Mouse (Mus musculus): ENCODE data around the gene Mars. TPM values are rescaled to one million over a fixed set of nuclear protein-coding genes. Genes with fewer than 3 reads are reported as not detected.

Mars gene
- total and polyA plus RNA-seq, 3 experiments, result 36.6 to 47.7 (median 42.6) TPM

DNA sequence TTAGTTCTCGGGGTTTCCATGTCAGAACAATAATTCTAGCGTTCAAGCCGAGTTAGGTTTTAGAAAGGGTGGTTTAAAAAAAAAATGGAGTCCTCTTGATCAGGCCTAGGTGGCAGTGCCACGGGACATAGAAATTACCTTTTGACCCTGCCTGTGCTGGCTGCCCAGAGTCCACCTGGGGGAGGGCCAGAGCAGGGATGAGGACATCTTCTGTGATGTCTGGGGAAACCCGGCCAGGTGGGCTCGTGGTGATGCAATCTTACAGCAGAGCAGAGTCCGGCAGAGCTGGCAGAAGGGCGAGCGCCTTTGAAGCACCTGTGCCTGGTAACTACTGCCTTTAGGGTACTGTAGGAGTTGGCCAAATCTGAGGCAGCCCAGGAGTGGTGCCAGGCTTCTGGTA, 40.6 kb upstream of the Mars start:
- no peak overlapping the region for H3K4me3 ChIP-seq
- WGBS, result 85% methylated on average over 9 of the region's 9 CpGs
- no peak overlapping the region for H3K9ac ChIP-seq (ENCODE audit: low read depth, low read length)
- H3K27ac ChIP-seq, result no peak overlapping the region
- H3K79me2 ChIP-seq (replicated peaks; ENCODE audit: control insufficient read depth, insufficient read depth, low read length), result no peaks in the 10 kb centered on the region
- intact Hi-C loops (cut with DNase I), result loop anchor here (5.0 kb wide), 1 partner anchor 70 kb away; no protein-coding TSS in a partner anchor
- H3K36me3 ChIP-seq (ENCODE audit: control insufficient read depth, insufficient read depth, low read length), result no peaks in the 10 kb centered on the region
- no peak for DNase-seq
- H3K4me1 ChIP-seq (ENCODE audit: control insufficient read depth, insufficient read depth, low read length), result no peaks in the 10 kb centered on the region
- no peak for TF ChIP-seq CTCF (IDR thresholded peaks at IDR 0.05)
- TF ChIP-seq POLR2A (IDR thresholded peaks at IDR 0.05; ENCODE audit: insufficient read depth, low read depth, low read length), result no peak
- no peak for TF ChIP-seq EP300 (IDR thresholded peaks at IDR 0.05; ENCODE audit: insufficient read depth, low read depth, low read length)
- H3K27me3 ChIP-seq (ENCODE audit: control insufficient read depth, insufficient read depth, low read length), result no peaks in the 10 kb centered on the region

DNA sequence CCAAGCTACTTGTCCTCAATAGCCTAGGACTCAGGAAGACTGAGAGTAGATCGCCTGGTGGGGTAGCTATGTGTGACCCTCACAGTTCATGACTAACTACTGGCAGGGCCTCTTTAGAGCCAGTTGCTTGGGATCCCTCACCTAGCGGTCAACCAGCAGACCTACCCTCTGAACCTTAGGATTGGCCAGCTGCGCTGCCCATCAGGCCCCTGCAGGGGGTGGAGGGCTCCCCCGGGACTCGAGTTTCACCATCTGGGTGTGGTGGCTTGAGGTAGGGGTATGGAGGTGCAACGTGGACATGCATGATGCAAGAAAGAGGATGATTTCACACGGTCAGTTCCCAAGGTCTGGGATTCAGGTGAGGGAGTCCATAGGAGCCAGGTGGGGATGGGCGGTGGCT, 40.1 kb upstream of the Mars start:
- H3K4me3 ChIP-seq, result no peak overlapping the region
- DNase-seq, result no peak
- H3K27me3 ChIP-seq (ENCODE audit: control insufficient read depth, insufficient read depth, low read length), result no peaks in the 10 kb centered on the region
- WGBS, result 74% methylated on average over 8 of the region's 8 CpGs
- H3K36me3 ChIP-seq (ENCODE audit: control insufficient read depth, insufficient read depth, low read length), result no peaks in the 10 kb centered on the region
- intact Hi-C loops (cut with DNase I), result loop anchor here (5.0 kb wide), 1 partner anchor 71 kb away; no protein-coding TSS in a partner anchor
- H3K27ac ChIP-seq, result no peak overlapping the region
- H3K4me1 ChIP-seq (ENCODE audit: control insufficient read depth, insufficient read depth, low read length), result no peaks in the 10 kb centered on the region
- TF ChIP-seq CTCF (IDR thresholded peaks at IDR 0.05), result no peak
- no peak for TF ChIP-seq EP300 (IDR thresholded peaks at IDR 0.05; ENCODE audit: insufficient read depth, low read depth, low read length)
- no peak for TF ChIP-seq POLR2A (IDR thresholded peaks at IDR 0.05; ENCODE audit: insufficient read depth, low read depth, low read length)
- H3K79me2 ChIP-seq (replicated peaks; ENCODE audit: control insufficient read depth, insufficient read depth, low read length), result no peaks in the 10 kb centered on the region
- no peak overlapping the region for H3K9ac ChIP-seq (ENCODE audit: low read depth, low read length)

DNA sequence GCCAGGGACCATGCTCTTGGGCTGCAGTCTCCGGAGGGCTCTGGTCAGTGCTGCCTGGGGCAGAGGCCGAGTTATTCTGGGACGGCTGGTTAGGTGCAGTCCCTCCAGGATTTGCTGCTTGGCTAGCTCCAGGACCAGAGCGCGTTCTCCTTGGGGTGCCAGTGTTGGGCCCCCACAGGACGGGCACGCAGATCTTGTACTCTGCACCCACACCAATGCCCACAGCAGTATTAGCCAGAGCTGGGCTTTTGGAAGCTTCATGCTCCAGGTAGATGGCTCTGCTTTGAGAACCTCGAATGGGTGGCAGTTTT, 39.7 kb upstream of the Mars start:
- Histone ChIP-seq H3K4me1 (ENCODE audit: control insufficient read depth, insufficient read depth, low read length) (no peaks in the 10 kb centered on the region), H3K36me3 (ENCODE audit: control insufficient read depth, insufficient read depth, low read length) (no peaks in the 10 kb centered on the region), H3K9ac (ENCODE audit: low read depth, low read length) (no peak overlapping the region), H3K27me3 (ENCODE audit: control insufficient read depth, insufficient read depth, low read length) (no peaks in the 10 kb centered on the region), H3K79me2 (replicated peaks; ENCODE audit: control insufficient read depth, insufficient read depth, low read length) (no peaks in the 10 kb centered on the region), H3K4me3 (no peak overlapping the region), H3K27ac (no peak overlapping the region)
- WGBS, result 84% methylated on average over 8 of the region's 8 CpGs
- intact Hi-C loops (cut with DNase I), result loop anchor here (5.0 kb wide), 1 partner anchor 71 kb away; no protein-coding TSS in a partner anchor
- DNase-seq, result no peak
- TF ChIP-seq POLR2A (IDR thresholded peaks at IDR 0.05; ENCODE audit: insufficient read depth, low read depth, low read length) (no peak), EP300 (IDR thresholded peaks at IDR 0.05; ENCODE audit: insufficient read depth, low read depth, low read length) (no peak), CTCF (IDR thresholded peaks at IDR 0.05) (no peak)

DNA sequence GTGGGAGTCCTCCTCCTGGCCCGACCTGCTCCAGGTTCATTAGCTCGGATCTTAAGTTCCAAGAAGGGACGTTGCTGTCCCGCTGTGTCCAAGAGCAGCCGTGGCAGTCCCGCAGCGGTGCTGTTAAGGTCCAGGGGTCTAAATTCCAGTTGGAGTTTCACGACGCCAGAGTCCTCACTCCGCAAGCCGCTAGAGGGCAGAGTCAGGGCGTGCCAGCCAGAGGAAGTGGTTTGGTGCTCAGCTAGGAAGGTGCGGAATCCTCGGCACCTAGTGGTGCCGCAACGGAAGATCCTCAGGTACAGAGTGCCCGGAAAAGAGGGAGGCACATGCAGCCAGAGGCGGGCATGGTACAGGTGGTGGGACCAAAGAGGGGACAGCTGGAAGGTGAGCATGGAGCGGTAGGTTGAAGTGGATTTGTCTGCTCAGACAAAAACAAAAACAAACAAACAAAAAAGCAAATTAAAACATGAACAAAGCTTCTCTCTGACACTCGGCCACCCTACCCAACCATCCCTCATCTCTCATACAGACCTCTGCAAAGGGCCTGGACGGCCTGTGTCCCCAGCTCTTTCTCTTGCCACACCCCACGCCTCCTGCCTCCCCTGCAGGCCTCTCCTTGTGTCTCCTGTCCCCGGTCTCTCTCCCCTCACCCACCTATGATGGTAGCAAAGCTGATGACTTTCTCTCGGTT, 39.2 kb upstream of the Mars start:
- Histone ChIP-seq H3K27me3 (ENCODE audit: control insufficient read depth, insufficient read depth, low read length) (no peaks in the 10 kb centered on the region), H3K36me3 (ENCODE audit: control insufficient read depth, insufficient read depth, low read length) (no peaks in the 10 kb centered on the region), H3K4me3 (no peak overlapping the region), H3K79me2 (replicated peaks; ENCODE audit: control insufficient read depth, insufficient read depth, low read length) (no peaks in the 10 kb centered on the region), H3K27ac (no peak overlapping the region), H3K4me1 (ENCODE audit: control insufficient read depth, insufficient read depth, low read length) (no peaks in the 10 kb centered on the region), H3K9ac (ENCODE audit: low read depth, low read length) (peak overlapping the region; percentile 37; the same call in 1 of the 2 replicates)
- TF ChIP-seq POLR2A (IDR thresholded peaks at IDR 0.05; ENCODE audit: insufficient read depth, low read depth, low read length) (no peak), EP300 (IDR thresholded peaks at IDR 0.05; ENCODE audit: insufficient read depth, low read depth, low read length) (no peak), CTCF (IDR thresholded peaks at IDR 0.05) (peak; percentile 88)
- WGBS, result 13% methylated on average over 24 of the region's 24 CpGs
- DNase-seq, result peak; percentile 65 to 72
- intact Hi-C loops (cut with DNase I), result loop anchor here (5.0 kb wide), 1 partner anchor 72 kb away; no protein-coding TSS in a partner anchor

DNA sequence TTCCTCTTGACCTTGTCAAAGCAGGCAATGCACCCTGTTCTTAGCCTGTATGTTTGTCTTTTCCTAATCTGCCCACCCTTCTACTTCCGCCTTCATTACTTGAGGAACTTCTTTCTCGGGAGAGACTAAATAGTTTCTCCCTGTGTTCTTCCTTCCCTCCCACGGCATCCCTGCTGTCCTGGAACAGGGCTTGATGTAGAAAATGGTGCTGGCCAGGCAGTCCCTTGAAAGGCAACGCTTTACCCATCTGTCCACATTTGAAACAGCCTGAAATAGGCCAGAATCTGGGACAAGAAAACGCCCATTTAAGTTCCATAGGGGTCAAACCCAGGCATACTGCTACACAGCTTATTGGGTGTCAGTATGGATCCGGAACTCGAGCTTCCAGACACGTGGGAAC, 38.2 kb upstream of the Mars start:
- no peak for DNase-seq
- no peaks in the 10 kb centered on the region for H3K4me1 ChIP-seq (ENCODE audit: control insufficient read depth, insufficient read depth, low read length)
- H3K27me3 ChIP-seq (ENCODE audit: control insufficient read depth, insufficient read depth, low read length), result no peaks in the 10 kb centered on the region
- H3K79me2 ChIP-seq (replicated peaks; ENCODE audit: control insufficient read depth, insufficient read depth, low read length), result no peaks in the 10 kb centered on the region
- H3K9ac ChIP-seq (ENCODE audit: low read depth, low read length), result no peak overlapping the region
- H3K4me3 ChIP-seq, result no peak overlapping the region
- WGBS, result 66% methylated on average over 8 of the region's 8 CpGs
- TF ChIP-seq EP300 (IDR thresholded peaks at IDR 0.05; ENCODE audit: insufficient read depth, low read depth, low read length), result no peak
- TF ChIP-seq POLR2A (IDR thresholded peaks at IDR 0.05; ENCODE audit: insufficient read depth, low read depth, low read length), result no peak
- TF ChIP-seq CTCF (IDR thresholded peaks at IDR 0.05), result no peak
- intact Hi-C loops (cut with DNase I), result loop anchor here (5.0 kb wide), 1 partner anchor 72 kb away; no protein-coding TSS in a partner anchor
- no peaks in the 10 kb centered on the region for H3K36me3 ChIP-seq (ENCODE audit: control insufficient read depth, insufficient read depth, low read length)
- H3K27ac ChIP-seq, result no peak overlapping the region

DNA sequence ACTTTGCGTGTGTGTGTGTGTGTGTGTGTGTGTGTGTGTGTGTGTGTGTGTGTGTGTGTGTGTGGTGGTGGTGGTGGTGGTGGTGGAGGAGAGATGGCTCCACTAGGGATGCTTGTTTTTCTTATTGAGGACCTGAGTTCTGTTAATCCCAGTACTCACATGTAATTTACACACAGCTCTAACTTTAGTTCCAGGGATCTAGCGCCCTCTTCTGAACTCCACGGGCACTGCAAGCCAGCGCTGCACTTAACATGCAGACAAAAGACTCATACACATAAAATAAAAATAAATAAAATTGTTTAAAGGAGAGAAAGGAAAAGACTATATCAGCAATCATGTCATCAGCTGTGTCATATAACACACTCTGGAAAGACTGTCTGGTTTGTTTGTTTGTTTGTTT, 37.4 kb upstream of the Mars start:
- no peak overlapping the region for H3K4me3 ChIP-seq
- TF ChIP-seq EP300 (IDR thresholded peaks at IDR 0.05; ENCODE audit: insufficient read depth, low read depth, low read length) (no peak), POLR2A (IDR thresholded peaks at IDR 0.05; ENCODE audit: insufficient read depth, low read depth, low read length) (no peak), CTCF (IDR thresholded peaks at IDR 0.05) (peak; percentile 47)
- 63% methylated on average over 4 of the region's 4 CpGs for WGBS
- no peaks in the 10 kb centered on the region for H3K4me1 ChIP-seq (ENCODE audit: control insufficient read depth, insufficient read depth, low read length)
- no peak for DNase-seq
- intact Hi-C loops (cut with DNase I), result no loop called here
- H3K27ac ChIP-seq, result no peak overlapping the region
- H3K36me3 ChIP-seq (ENCODE audit: control insufficient read depth, insufficient read depth, low read length), result no peaks in the 10 kb centered on the region
- no peaks in the 10 kb centered on the region for H3K27me3 ChIP-seq (ENCODE audit: control insufficient read depth, insufficient read depth, low read length)
- no peak overlapping the region for H3K9ac ChIP-seq (ENCODE audit: low read depth, low read length)
- no peaks in the 10 kb centered on the region for H3K79me2 ChIP-seq (replicated peaks; ENCODE audit: control insufficient read depth, insufficient read depth, low read length)
